Mouse (Mus musculus) lung, embryonic 14.5 days (tissue): ENCODE results near the gene Slc4a3. TPM values are rescaled to one million over a fixed set of nuclear protein-coding genes. Genes with fewer than 3 reads are reported as not detected.
A peak's percentile ranks its signal among the peaks of the same experiment; 100 is the strongest.

ENCODE experiments used
- ATAC-seq: fragments of 200-750 bp; cut with Nextera tagmentation; 2 replicates; pipeline ENCODE4 v1.8.0; 2017; ENCODE audit warnings: mild to moderate bottlenecking, moderate TSS enrichment, moderate library complexity; ENCODE audit not compliant: insufficient read depth
- DNase-seq: peaks from one replicate; pipeline ENCODE4 v3.0.0-alpha.2; 2015
- H3K27ac ChIP-seq: fragments of 300-500 bp; sonication (generic); 2 replicates; pipeline ENCODE4 v1.5.1; 2014; ENCODE audit warnings: low read depth, mild to moderate bottlenecking, moderate library complexity
- H3K27me3 ChIP-seq: fragments of 300-500 bp; sonication (generic); 2 replicates; pipeline ENCODE4 v1.6.1; 2014; ENCODE audit warnings: low read length, control low read depth; ENCODE audit not compliant: insufficient read depth
- H3K36me3 ChIP-seq: fragments of 300-500 bp; sonication (generic); 2 replicates; pipeline ENCODE4 v1.6.1; 2014; ENCODE audit warnings: control low read depth; ENCODE audit not compliant: insufficient read depth
- H3K4me1 ChIP-seq: fragments of 300-500 bp; sonication (generic); 2 replicates; pipeline ENCODE4 v1.6.1; 2014; ENCODE audit warnings: antibody characterized with exemption, control low read depth; ENCODE audit not compliant: insufficient read depth
- H3K4me2 ChIP-seq: fragments of 300-500 bp; sonication (generic); 2 replicates; pipeline ENCODE4 v1.6.1; 2014; ENCODE audit warnings: mild to moderate bottlenecking
- H3K4me3 ChIP-seq: fragments of 300-500 bp; sonication (generic); 2 replicates; pipeline ENCODE4 v1.5.1; 2014; ENCODE audit warnings: low read depth, low read length
- H3K9ac ChIP-seq: fragments of 300-500 bp; sonication (generic); 2 replicates; pipeline ENCODE4 v1.6.1; 2014
- H3K9me3 ChIP-seq: fragments of 300-500 bp; sonication (generic); 2 replicates; pipeline ENCODE4 v1.6.1; 2016; ENCODE audit warnings: low read depth, low read length, control low read depth
- CTCF ChIP-seq: IDR thresholded peaks from 2 replicates; pipeline ENCODE4 v1.5.1; 2016; ENCODE audit warnings: antibody characterized with exemption, low read depth
- WGBS: fragments of 180-500 bp; shearing (Covaris S2); extraction: QIAGEN DNeasy Blood & Tissue Kit; methylation state at CpG from one replicate; pipeline ENCODE4 v1.1.7; 2014; 5-methylcytosine and 5-hydroxymethylcytosine counted together
- polyA plus RNA-seq: library from polyadenylated mRNA; unstranded; fragments of >200 nt; fragmentation: Nextera tagmentation; extraction: Ambion mirVana; gene quantifications from 2 replicates; pipeline ENCODE4 v1.2.1, GENCODE M21; 2014

Slc4a3 gene
- polyA plus RNA-seq, 1 experiment from 2014 or later, result 9.7 TPM

GRCm38 (mm10) chr1:75521321-75522031 is 24.6 kb upstream of the Slc4a3 start, which contains the start of gene Stk11ip:
Gene Stk11ip, plus strand, starts transcription at chr1:75521529.
- whole genome bisulfite sequencing, result under 1% methylated on average over 46 of the region's 46 CpGs
- ATAC-seq, result peak; percentile 97

GRCm38 (mm10) chr1:75524679-75525078 is 21.4 kb upstream of the Slc4a3 start:
- Histone ChIP-seq H3K4me1 (peaks cover 11% of the 10 kb centered on the region; the same call in 1 of the 2 replicates), H3K4me3 (no peak overlapping the region), H3K27me3 (no peaks in the 10 kb centered on the region), H3K36me3 (peaks cover 30% of the 10 kb centered on the region), H3K4me2 (no peak overlapping the region), H3K9ac (no peak overlapping the region), H3K27ac (no peak overlapping the region), H3K9me3 (no peaks in the 10 kb centered on the region)
- TF ChIP-seq CTCF, result no peak
- no peak for DNase-seq
- no peak for ATAC-seq
- 88% methylated on average over 7 of the region's 7 CpGs for WGBS

More at GRCm38 (mm10) chr1:75521321-75522031, 24.6 kb upstream of the Slc4a3 start, which contains the start of gene Stk11ip:
- DNase-seq, result peak; percentile 99
- Histone ChIP-seq H3K27ac (peak within 1 kb of the TSS; percentile 93), H3K27me3 (no peaks in the 10 kb centered on the region), H3K4me2 (peak within 1 kb of the TSS; percentile 73), H3K4me3 (peak within 1 kb of the TSS; percentile 57), H3K36me3 (peaks cover 7% of the 10 kb centered on the region; the same call in 1 of the 2 replicates), H3K4me1 (peaks cover 17% of the 10 kb centered on the region), H3K9me3 (no peaks in the 10 kb centered on the region), H3K9ac (peak within 1 kb of the TSS; percentile 37; the same call in 1 of the 2 replicates)
- no peak for TF ChIP-seq CTCF

GRCm38 (mm10) chr1:75530546-75530945 is 15.5 kb upstream of the Slc4a3 start:
- no peak overlapping the region for H3K4me3 ChIP-seq
- DNase-seq (peak; percentile 41), ATAC-seq (no peak)
- no peaks in the 10 kb centered on the region for H3K27me3 ChIP-seq
- no peak overlapping the region for H3K4me2 ChIP-seq
- no peaks in the 10 kb centered on the region for H3K9me3 ChIP-seq
- no peaks in the 10 kb centered on the region for H3K4me1 ChIP-seq
- H3K9ac ChIP-seq, result no peak overlapping the region
- H3K27ac ChIP-seq, result no peak overlapping the region
- WGBS, result 68% methylated on average over 4 of the region's 4 CpGs
- peak; percentile 47 for TF ChIP-seq CTCF
- peaks cover 79% of the 10 kb centered on the region for H3K36me3 ChIP-seq

- Histone ChIP-seq H3K27ac (no peak overlapping the region), H3K4me1 (no peaks in the 10 kb centered on the region), H3K27me3 (no peaks in the 10 kb centered on the region), H3K9me3 (no peaks in the 10 kb centered on the region), H3K36me3 (peaks cover 81% of the 10 kb centered on the region), H3K4me3 (no peak overlapping the region), H3K9ac (no peak overlapping the region), H3K4me2 (no peak overlapping the region)
- ATAC-seq, result no peak
- no peak for TF ChIP-seq CTCF
- DNase-seq, result no peak
- WGBS, result 86% methylated on average over 19 of the region's 19 CpGs
Measured at GRCm38 (mm10) chr1:75532280-75533172, 13.5 kb upstream of the Slc4a3 start.

- no peak overlapping the region for H3K27ac ChIP-seq
- peaks cover 71% of the 10 kb centered on the region for H3K36me3 ChIP-seq
- no peak overlapping the region for H3K4me2 ChIP-seq
- TF ChIP-seq CTCF, result no peak
- H3K9ac ChIP-seq, result no peak overlapping the region
- H3K9me3 ChIP-seq, result no peaks in the 10 kb centered on the region
- ATAC-seq, result no peak
- H3K4me1 ChIP-seq, result no peaks in the 10 kb centered on the region
- no peak for DNase-seq
- no peak overlapping the region for H3K4me3 ChIP-seq
- 84% methylated on average over 19 of the region's 19 CpGs for WGBS
- no peaks in the 10 kb centered on the region for H3K27me3 ChIP-seq
Measured at GRCm38 (mm10) chr1:75533325-75534252, 12.5 kb upstream of the Slc4a3 start.

- Histone ChIP-seq H3K27ac (no peak overlapping the region), H3K27me3 (no peaks in the 10 kb centered on the region), H3K9ac (no peak overlapping the region), H3K4me3 (no peak overlapping the region), H3K4me2 (no peak overlapping the region), H3K9me3 (no peaks in the 10 kb centered on the region), H3K36me3 (peaks cover 36% of the 10 kb centered on the region), H3K4me1 (no peaks in the 10 kb centered on the region)
- no peak for TF ChIP-seq CTCF
- no peak for DNase-seq
- 77% methylated on average over 2 of the region's 2 CpGs for WGBS
- no peak for ATAC-seq
Measured at GRCm38 (mm10) chr1:75537587-75537986, 8.5 kb upstream of the Slc4a3 start.
